Comparison of ENCODE assay signal across 8 mouse cellular contexts in the genomic region with DNA sequence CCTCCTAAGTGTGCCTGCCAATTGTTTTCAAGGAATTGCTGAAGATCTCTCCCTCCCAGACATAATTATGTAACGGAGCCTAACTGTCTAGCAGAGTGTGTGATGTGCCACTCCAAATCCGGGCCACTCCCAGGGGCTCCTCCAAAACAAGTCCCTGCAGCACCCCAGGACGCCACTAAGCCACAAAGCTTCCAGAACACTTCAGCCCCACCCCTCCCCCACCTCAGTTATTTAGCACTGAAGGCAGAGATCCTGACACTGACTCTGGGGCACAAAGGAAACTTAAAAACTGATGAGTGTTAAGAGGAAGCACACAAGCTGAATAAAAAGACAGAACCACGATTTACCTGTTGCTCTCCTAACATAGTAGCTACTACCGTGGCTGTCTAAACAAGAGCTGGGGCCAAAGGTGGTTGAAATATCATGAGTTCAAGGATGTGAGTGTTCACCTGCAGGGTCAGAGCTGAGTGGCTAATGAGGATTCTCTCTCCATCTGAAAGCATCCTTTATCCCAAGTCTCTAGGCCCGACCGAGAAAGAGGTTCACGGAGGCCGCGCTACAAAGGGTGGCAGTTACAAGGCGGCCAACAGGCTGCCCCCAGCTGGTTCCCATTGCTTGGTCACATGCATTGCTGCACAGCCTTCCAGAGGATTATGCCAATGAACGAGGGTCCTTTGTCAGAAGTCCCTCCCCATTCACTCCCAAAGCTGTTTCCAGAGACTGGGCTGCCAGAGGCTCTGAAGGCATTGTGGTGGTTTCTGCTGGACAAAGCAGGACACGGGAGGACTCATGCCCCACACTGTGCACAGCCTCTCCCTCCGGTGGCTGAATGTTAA. TPM values are rescaled to one million over a fixed set of nuclear protein-coding genes. Genes with fewer than 3 reads are reported as not detected.
DNase-seq lines count a peak whose midpoint lies in the region; ATAC-seq and TF ChIP-seq lines count a peak whose summit lies in the region.

No protein-coding gene starts in this region.

- no peak for TF ChIP-seq CTCF in intestine, postnatal 0 days (IDR thresholded peaks at IDR 0.05; ENCODE audit: low read depth)

- peak overlapping the region; percentile 49; the same call in 1 of the 2 replicates for H3K4me2 ChIP-seq in intestine, embryonic 14.5 days (ENCODE audit: low read length)
- H3K4me2 ChIP-seq in intestine, postnatal 0 days (replicated peaks; ENCODE audit: low read depth) = no peak overlapping the region
- H3K4me2 ChIP-seq in forebrain, embryonic 15.5 days (replicated peaks) = peak overlapping the region; percentile 46

- 31% methylated on average over 14 of the region's 14 CpGs for WGBS in intestine, embryonic 14.5 days
- WGBS in intestine, postnatal 0 days = 51% methylated on average over 14 of the region's 14 CpGs
- 3% methylated on average over 14 of the region's 14 CpGs for WGBS in forebrain, embryonic 15.5 days

- no peak for DNase-seq in intestine, embryonic 14.5 days (ENCODE audit: low spot score)
- DNase-seq in MN1 (ENCODE audit: low spot score) = peak; percentile 84
- peak; percentile 21 to 74 for DNase-seq in lung, postnatal 4 days
- DNase-seq in cerebellum, postnatal 25 days = no peak
- no peak for DNase-seq in heart, adult 18-20 months
- no peak for DNase-seq in layer of hippocampus, adult 9-10 months (ENCODE audit: low spot score)

- H3K4me1 ChIP-seq in intestine, embryonic 14.5 days (replicated peaks; ENCODE audit: control insufficient read depth, insufficient read depth, low read length) = peaks cover 5% of the 10 kb centered on the region; the same call in 1 of the 2 replicates
- H3K4me1 ChIP-seq in intestine, postnatal 0 days (replicated peaks; ENCODE audit: control insufficient read depth, insufficient read depth, low read length) = no peaks in the 10 kb centered on the region
- H3K4me1 ChIP-seq in forebrain, embryonic 15.5 days = peaks cover 16% of the 10 kb centered on the region

- H3K9me3 ChIP-seq in intestine, embryonic 14.5 days (ENCODE audit: control insufficient read depth, low read length) = no peaks in the 10 kb centered on the region
- H3K9me3 ChIP-seq in intestine, postnatal 0 days (ENCODE audit: control insufficient read depth) = no peaks in the 10 kb centered on the region
- H3K9me3 ChIP-seq in forebrain, embryonic 15.5 days = no peaks in the 10 kb centered on the region

- H3K9ac ChIP-seq in intestine, embryonic 14.5 days (ENCODE audit: low read length) = no peak overlapping the region
- H3K9ac ChIP-seq in intestine, postnatal 0 days (ENCODE audit: low read depth, low read length) = no peak overlapping the region
- H3K9ac ChIP-seq in forebrain, embryonic 15.5 days (replicated peaks) = peak overlapping the region; percentile 23; the same call in 1 of the 2 replicates

- ATAC-seq in intestine, embryonic 14.5 days (replicated peaks; ENCODE audit: low FRiP score, low TSS enrichment, low read depth) = no peak; the same call in 1 of the 2 replicates
- no peak for ATAC-seq in intestine, postnatal 0 days
- peak; percentile 87 for ATAC-seq in forebrain, embryonic 15.5 days (replicated peaks)

- H3K4me3 ChIP-seq in intestine, embryonic 14.5 days (ENCODE audit: low read depth, low read length) = no peak overlapping the region
- no peak overlapping the region for H3K4me3 ChIP-seq in intestine, postnatal 0 days (ENCODE audit: low read depth, low read length)
- peak overlapping the region; percentile 32; the same call in 1 of the 2 replicates for H3K4me3 ChIP-seq in forebrain, embryonic 15.5 days

- no peak overlapping the region for H3K27ac ChIP-seq in intestine, embryonic 14.5 days (ENCODE audit: low read depth)
- no peak overlapping the region for H3K27ac ChIP-seq in intestine, postnatal 0 days (ENCODE audit: low read depth, low read length)
- no peak overlapping the region for H3K27ac ChIP-seq in forebrain, embryonic 15.5 days (replicated peaks)

- no peaks in the 10 kb centered on the region for H3K36me3 ChIP-seq in intestine, embryonic 14.5 days (ENCODE audit: control insufficient read depth, insufficient read depth, low read length)
- no peaks in the 10 kb centered on the region for H3K36me3 ChIP-seq in intestine, postnatal 0 days (ENCODE audit: control insufficient read depth, insufficient read depth)
- H3K36me3 ChIP-seq in forebrain, embryonic 15.5 days = no peaks in the 10 kb centered on the region

- no peaks in the 10 kb centered on the region for H3K27me3 ChIP-seq in intestine, embryonic 14.5 days (replicated peaks; ENCODE audit: control insufficient read depth, insufficient read depth, low read length)
- H3K27me3 ChIP-seq in intestine, postnatal 0 days (replicated peaks; ENCODE audit: control insufficient read depth, insufficient read depth, low read length) = no peaks in the 10 kb centered on the region
- no peaks in the 10 kb centered on the region for H3K27me3 ChIP-seq in forebrain, embryonic 15.5 days

RNA-seq across cellular contexts. Expression of a gene that starts 19.0 kb away (rescaled TPM):
- polyA plus RNA-seq in intestine, embryonic 14.5 days (2014; fragmentation: Nextera tagmentation; extraction: Ambion mirVana) = 56.1 and 58.4 TPM in 2 replicates
- polyA plus RNA-seq in intestine, postnatal 0 days (2015; fragmentation: Nextera tagmentation; extraction: Ambion mirVana) = 20.0 and 24.5 TPM in 2 replicates
- 12.4 and 14.1 TPM in 2 replicates for polyA plus RNA-seq in forebrain, embryonic 15.5 days (2015; fragmentation: Nextera tagmentation; extraction: Ambion mirVana)
- 1 to 10 TPM; 2.6 to 4.6 TPM for total RNA-seq in heart, adult 18-20 months (2021)

Comparison
In these comparisons a context has a peak if more than half of its experiments do, and no peak if none do; other contexts are left out.
1. DNase-seq: peak in MN1 (single experiment) and lung, postnatal 4 days (2 of 2); none in intestine, embryonic 14.5 days (single experiment), cerebellum, postnatal 25 days (0 of 2), heart, adult 18-20 months (0 of 2) and layer of hippocampus, adult 9-10 months (single experiment).